Mouse (Mus musculus): Measurements from ENCODE around the gene Gmppb. TPM values are rescaled to one million over a fixed set of nuclear protein-coding genes. Genes with fewer than 3 reads are reported as not detected.

Gene Gmppb
- total RNA-seq, 1 experiment from 2014 or later, result 22.1 TPM

- DNase-seq, result no peak
Measured at GRCm38 (mm10) chr9:108051184-108051930, 2.3 kb downstream of the Gmppb start.

GRCm38 (mm10) chr9:108051931-108052220, 2.8 kb downstream of the Gmppb start:
- DNase-seq, result no peak

GRCm38 (mm10) chr9:108052411-108052810, 3.4 kb downstream of the Gmppb start:
- DNase-seq, result no peak

GRCm38 (mm10) chr9:108052885-108053664, 4.0 kb downstream of the Gmppb start, which contains the start of gene Amigo3:
Gene Amigo3, plus strand, starts transcription at chr9:108053159.
- peak; percentile 95 for DNase-seq

- DNase-seq, result no peak
Measured at GRCm38 (mm10) chr9:108053665-108054225, 4.7 kb downstream of the Gmppb start.

GRCm38 (mm10) chr9:108054331-108055040, 5.4 kb downstream of the Gmppb start:
- no peak for DNase-seq

GRCm38 (mm10) chr9:108055061-108055460, 6.0 kb downstream of the Gmppb start:
- DNase-seq, result no peak

DNA sequence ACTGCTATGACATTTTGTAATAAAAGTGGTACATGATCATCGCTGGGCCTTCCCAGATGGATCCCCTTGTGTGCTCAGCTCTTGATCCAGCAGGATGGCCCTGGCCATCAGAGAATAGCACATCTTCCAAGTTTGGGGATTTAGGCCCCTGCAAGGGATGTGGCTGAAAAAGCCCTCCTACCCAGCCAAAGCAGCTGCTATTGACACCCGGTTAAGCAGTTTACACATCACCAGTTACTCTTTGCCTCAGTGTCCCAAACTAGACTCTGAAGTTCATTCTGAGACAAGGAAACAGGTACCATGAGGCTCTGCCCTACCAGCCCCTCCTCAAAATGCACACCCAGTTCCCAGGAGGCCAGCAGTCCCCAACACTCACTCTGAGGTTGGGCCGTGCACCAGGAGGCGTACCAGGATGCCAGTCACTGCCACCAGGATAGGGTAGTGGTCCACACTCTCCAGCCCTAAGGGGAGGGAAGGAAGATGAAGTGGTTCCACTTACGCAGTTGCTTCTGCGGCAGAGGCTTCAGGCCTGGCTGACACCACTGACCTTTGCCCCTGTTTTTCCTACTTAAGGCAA, 6.7 kb downstream of the Gmppb start:
- DNase-seq, result no peak

- no peak for DNase-seq
Measured at GRCm38 (mm10) chr9:108056361-108057261, 7.6 kb downstream of the Gmppb start.

GRCm38 (mm10) chr9:108057262-108057562, 8.2 kb downstream of the Gmppb start:
- peak; percentile 59 for DNase-seq

DNA sequence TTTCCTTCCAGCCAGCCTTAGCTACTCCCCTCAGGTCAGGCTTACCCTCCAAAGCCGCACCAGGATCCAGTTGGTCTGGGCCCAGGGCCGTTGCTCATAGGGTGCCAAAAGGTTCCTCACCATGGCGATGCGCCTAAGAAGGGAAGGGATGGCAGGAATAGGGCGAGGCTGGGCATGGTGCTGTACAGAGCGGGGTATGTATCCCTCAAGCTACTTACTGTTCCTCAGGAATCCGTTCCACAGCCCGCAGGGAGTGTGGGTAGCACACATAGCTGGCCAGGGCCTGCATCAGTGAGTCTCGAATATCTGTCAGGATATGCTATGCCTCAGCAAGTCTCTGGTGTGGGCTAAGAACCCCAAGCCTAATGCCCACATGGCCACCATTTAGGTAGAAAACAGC, 9.2 kb downstream of the Gmppb start:
- DNase-seq, result no peak

DNA sequence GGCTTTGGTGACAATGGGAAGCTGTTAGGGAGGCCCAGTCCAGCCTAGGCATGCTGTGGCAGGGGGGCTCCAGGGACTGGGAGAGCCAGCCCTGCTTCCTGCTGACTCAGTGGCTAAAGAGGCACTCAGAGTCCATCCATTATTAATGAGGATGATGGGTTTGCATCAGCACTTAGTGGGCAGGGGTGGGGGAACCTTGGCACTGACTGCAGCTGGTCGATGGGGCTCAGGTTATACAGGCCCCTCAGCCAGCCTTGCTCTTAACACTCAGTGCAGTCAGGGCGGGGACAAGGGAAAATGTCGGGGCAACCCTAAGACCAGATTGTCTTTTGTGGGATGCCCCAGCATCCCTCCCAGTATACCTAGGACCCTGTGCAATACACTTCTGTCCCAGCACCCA, 13.1 kb downstream of the Gmppb start:
- no peak for DNase-seq

GRCm38 (mm10) chr9:108063361-108063760, 14.3 kb downstream of the Gmppb start:
- DNase-seq, result no peak

GRCm38 (mm10) chr9:108065491-108066011, 16.5 kb downstream of the Gmppb start:
- DNase-seq, result peak; percentile 58

GRCm38 (mm10) chr9:108067199-108067598, 18.2 kb downstream of the Gmppb start:
- DNase-seq, result no peak

DNA sequence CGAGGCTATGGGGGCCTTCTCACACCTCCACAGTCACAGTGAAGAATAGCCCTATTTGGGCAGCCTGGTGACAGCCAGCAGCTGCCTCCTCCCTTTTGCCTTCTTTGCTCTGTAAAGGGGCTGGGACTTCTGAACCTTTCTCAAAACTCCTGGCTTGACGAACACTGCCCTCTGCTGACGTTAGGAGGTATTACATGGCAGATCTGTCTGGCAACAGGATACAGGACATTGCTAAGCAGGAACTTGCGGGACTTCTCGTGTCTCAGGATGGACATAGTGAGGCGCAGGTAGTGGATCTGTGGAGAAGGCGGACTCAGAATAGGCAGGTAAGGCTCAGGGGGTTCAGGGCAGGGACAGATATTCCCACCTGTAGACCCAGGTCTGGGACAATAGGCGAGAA, 18.9 kb downstream of the Gmppb start:
- DNase-seq, result peak; percentile 71

GRCm38 (mm10) chr9:108069007-108069406, 20.0 kb downstream of the Gmppb start:
- no peak for DNase-seq

DNA sequence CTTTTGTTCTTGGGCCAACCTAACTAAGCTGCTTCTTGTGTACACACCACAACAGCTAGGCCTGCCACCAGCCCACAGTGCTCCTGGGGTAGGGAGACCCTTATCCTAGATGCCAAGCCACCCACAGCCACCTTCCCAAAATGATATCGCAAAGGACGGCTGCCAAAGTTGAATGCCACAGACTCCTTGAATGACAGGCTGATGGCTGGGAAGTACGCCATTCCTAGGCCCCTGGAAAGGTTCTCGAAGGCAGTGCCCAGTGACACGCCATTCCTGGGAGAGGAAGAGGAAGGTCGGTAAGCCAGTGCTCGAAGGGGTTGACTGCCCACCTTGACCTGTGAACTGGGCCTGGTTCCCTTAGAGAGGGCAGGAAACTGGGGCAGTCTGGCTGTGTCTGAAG, 20.5 kb downstream of the Gmppb start:
- DNase-seq, result no peak

DNA sequence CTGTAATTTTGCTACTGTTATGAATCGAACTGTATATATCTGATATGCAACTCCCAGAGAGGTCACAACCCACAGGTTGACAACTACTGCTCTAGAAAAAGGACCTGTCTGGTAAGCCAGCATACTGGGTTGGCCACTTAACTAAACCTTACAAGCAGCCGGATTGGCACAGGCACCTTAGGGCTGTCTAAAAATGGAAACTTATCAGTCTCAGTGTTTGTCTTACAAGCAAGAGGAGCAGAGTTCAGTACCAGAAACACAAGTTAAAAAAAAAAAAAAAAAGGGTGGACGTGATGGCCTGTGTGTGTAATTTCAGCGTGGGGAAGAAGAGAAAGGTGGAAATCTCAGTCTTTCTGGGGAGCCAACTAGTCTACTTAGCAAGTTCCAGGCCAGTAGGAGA, 22.8 kb downstream of the Gmppb start:
- DNase-seq, result no peak

DNA sequence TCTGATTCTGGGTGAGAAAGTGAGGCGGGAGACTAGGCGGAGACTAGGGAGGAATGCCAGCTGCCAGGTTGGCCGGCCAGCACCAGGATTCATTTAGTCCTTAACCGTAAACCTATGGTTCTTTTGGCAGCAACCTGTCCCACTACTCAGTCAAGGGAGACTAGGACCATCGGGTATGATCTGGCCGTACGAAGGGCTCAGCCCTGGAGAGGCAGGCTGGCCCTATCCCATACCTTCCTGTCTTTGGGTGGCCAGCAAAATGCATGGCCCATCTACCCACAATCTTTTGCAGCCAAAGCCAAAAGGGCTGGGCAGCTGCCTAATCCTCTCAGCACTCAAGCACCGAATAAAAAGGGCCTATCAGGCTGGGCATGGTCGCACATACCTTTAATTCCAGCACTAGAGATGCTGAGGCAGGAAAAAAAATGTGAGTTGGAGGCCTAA, 23.5 kb downstream of the Gmppb start:
- no peak for DNase-seq
